Mouse (Mus musculus): ENCODE data around the gene Mgat4a.

DNA sequence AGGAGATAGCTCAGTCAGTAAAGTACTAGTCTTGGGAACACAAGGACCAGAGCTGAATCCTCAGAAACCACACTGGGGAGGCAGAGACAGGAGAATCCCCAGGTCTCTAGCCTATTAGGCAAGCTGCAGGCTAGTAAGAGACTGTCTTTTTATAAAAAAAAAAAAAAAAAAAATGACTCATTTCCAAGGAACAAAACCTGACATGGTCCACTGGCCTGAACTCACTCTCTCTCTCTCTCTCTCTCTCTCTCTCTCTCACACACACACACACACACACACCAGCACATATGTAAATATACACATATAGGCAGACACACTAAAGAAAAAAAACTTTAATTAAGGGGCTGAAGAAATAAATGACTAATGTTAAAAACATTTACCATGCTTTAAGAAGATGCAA, 14.6 kb downstream of the Mgat4a start:
- no peak for TF ChIP-seq POLR2A (IDR thresholded peaks at IDR 0.05; ENCODE audit: insufficient read depth, low read depth, low read length)
- TF ChIP-seq EP300 (IDR thresholded peaks at IDR 0.05; ENCODE audit: insufficient read depth, low read depth, low read length) = no peak
